Mouse (Mus musculus): Measurements from ENCODE around the gene Sox13.

DNA sequence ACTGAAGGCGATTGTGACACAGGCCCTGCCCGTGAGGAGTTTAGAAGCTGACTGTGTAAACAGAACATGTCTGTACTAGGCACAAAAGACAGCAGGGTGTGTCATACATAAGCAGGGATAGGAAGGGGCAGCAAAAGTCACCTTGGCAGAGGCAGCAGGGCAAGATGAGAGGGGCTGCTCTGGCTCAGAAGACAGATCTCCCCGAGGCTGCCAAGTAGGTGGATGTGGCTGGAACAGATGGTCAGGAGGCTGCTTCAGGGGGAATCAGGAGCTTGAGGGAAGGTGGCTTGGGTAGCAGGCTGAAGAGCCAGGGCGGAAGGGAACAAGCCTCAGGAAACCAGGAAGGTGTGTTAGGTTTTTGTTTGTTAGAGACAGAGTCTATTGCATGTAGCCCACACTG is 53.8 kb downstream of the Sox13 start:
- TF ChIP-seq CTCF (IDR thresholded peaks at IDR 0.05; ENCODE audit: extremely low read depth, insufficient read length, insufficient replicate concordance, low read depth, low read length) (no peak), POLR2A (IDR thresholded peaks at IDR 0.05; ENCODE audit: low read depth, low read length) (no peak)

Measured in small intestine, adult 2 months (tissue).